Mouse (Mus musculus) brain, embryonic 14.5 days (tissue): ENCODE data around the gene Pan3.
A peak's percentile ranks its signal among the peaks of the same experiment; 100 is the strongest.

Source experiments
- CTCF ChIP-seq: fragments of 200-500 bp; IDR thresholded peaks from 2 replicates; pipeline ENCODE4 v1.5.1; 2012; ENCODE audit warnings: inconsistent platforms, mild to moderate bottlenecking, moderate library complexity, borderline replicate concordance; ENCODE audit not compliant: insufficient read depth, insufficient read length; ENCODE audit errors: extremely low read depth
- POLR2A ChIP-seq: fragments of 200-500 bp; IDR thresholded peaks from 2 replicates; pipeline ENCODE4 v1.6.1; 2012; ENCODE audit warnings: mild to moderate bottlenecking, inconsistent platforms, borderline replicate concordance; ENCODE audit not compliant: poor library complexity, insufficient read depth, insufficient read length, severe bottlenecking; ENCODE audit errors: extremely low read depth

- TF ChIP-seq POLR2A (no peak), CTCF (peak; percentile 54; the same call in 1 of the 2 replicates)
These were observed 115.8 kb downstream of the Pan3 start for GRCm38 (mm10) chr5:147545731-147546241.
